Mouse (Mus musculus) hindbrain, embryonic 13.5 days (tissue): ENCODE results near the gene Hmx2. TPM values are rescaled to one million over a fixed set of nuclear protein-coding genes. Genes with fewer than 3 reads are reported as not detected.

Experiments used
- ATAC-seq: fragments of 200-750 bp; cut with Nextera tagmentation; 2 replicates; pipeline ENCODE4 v1.8.0; 2017; ENCODE audit warnings: moderate TSS enrichment; ENCODE audit not compliant: low FRiP score
- H3K27ac ChIP-seq: fragments of 300-500 bp; sonication (generic); 2 replicates; pipeline ENCODE4 v1.5.1; 2015; ENCODE audit warnings: inconsistent platforms, mild to moderate bottlenecking, moderate library complexity
- H3K27me3 ChIP-seq: fragments of 300-500 bp; sonication (generic); 2 replicates; pipeline ENCODE4 v1.6.1; 2015; ENCODE audit warnings: mild to moderate bottlenecking, inconsistent platforms
- H3K36me3 ChIP-seq: fragments of 300-500 bp; sonication (generic); 2 replicates; pipeline ENCODE4 v1.6.1; 2015; ENCODE audit warnings: mild to moderate bottlenecking, inconsistent platforms
- H3K4me1 ChIP-seq: fragments of 300-500 bp; sonication (generic); replicated peaks from 2 replicates; pipeline ENCODE4 v1.6.1; 2015; ENCODE audit warnings: inconsistent platforms
- H3K4me2 ChIP-seq: fragments of 300-500 bp; sonication (generic); 2 replicates; pipeline ENCODE4 v1.6.1; 2015; ENCODE audit warnings: inconsistent platforms, mild to moderate bottlenecking, moderate library complexity
- H3K4me3 ChIP-seq: fragments of 300-500 bp; sonication (generic); 2 replicates; pipeline ENCODE4 v1.5.1; 2015; ENCODE audit warnings: mild to moderate bottlenecking, inconsistent platforms
- H3K9ac ChIP-seq: fragments of 300-500 bp; sonication (generic); 2 replicates; pipeline ENCODE4 v1.6.1; 2015; ENCODE audit warnings: mild to moderate bottlenecking, inconsistent platforms
- H3K9me3 ChIP-seq: fragments of 300-500 bp; sonication (generic); 2 replicates; pipeline ENCODE4 v1.6.1; 2016; ENCODE audit warnings: inconsistent platforms
- WGBS: fragments of 180-500 bp; shearing (Covaris S2); methylation state at CpG from one replicate; pipeline ENCODE4 v1.1.7; 2015; 5-methylcytosine and 5-hydroxymethylcytosine counted together
- polyA plus RNA-seq: library from polyadenylated mRNA; unstranded; fragments of >200 nt; fragmentation: Nextera tagmentation; extraction: Ambion mirVana; gene quantifications from 2 replicates; pipeline ENCODE4 v1.2.1, GENCODE M21; 2015

The Hmx2 gene
- polyA plus RNA-seq, 1 experiment from 2014 or later: 2.4 TPM

DNA sequence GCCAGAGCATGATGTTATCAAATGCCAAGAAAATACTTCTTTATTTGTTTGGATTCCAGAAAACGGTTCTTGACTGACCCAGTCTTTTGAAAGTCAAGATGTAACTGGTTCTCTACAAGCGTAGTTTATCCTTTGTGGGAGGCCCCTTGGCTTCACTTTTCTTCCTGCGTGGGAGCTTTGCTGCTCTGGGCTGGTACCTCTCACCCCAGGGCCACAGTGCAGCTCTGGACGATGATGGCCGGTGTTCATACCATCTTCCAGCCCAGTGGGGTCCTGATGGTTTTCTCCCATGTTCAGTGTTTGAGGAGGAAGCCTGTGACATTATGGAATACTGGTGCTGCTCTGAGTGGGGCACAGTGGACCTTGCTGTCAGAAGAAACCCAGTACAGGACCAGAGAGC lies 1.1 kb upstream of the Hmx2 start:
- Histone ChIP-seq H3K9me3 (no peaks in the 10 kb centered on the region), H3K9ac (no peak overlapping the region), H3K4me3 (no peak overlapping the region), H3K27ac (no peak overlapping the region), H3K36me3 (no peaks in the 10 kb centered on the region), H3K4me2 (no peak overlapping the region), H3K27me3 (peaks cover 99% of the 10 kb centered on the region), H3K4me1 (peaks cover 23% of the 10 kb centered on the region)
- WGBS: 2% methylated on average over 5 of the region's 5 CpGs
- ATAC-seq: no peak

- H3K36me3 ChIP-seq: no peaks in the 10 kb centered on the region
- H3K4me3 ChIP-seq: no peak overlapping the region
- no peak for ATAC-seq
- H3K9me3 ChIP-seq: no peaks in the 10 kb centered on the region
- peaks cover 98% of the 10 kb centered on the region for H3K27me3 ChIP-seq
- no peak overlapping the region for H3K27ac ChIP-seq
- H3K4me2 ChIP-seq: no peak overlapping the region
- no peak overlapping the region for H3K9ac ChIP-seq
- peaks cover 28% of the 10 kb centered on the region for H3K4me1 ChIP-seq
- WGBS: 0% methylated on average over 4 of the region's 4 CpGs
Observed at GRCm38 (mm10) chr7:131551471-131551870, 2.9 kb downstream of the Hmx2 start.

DNA sequence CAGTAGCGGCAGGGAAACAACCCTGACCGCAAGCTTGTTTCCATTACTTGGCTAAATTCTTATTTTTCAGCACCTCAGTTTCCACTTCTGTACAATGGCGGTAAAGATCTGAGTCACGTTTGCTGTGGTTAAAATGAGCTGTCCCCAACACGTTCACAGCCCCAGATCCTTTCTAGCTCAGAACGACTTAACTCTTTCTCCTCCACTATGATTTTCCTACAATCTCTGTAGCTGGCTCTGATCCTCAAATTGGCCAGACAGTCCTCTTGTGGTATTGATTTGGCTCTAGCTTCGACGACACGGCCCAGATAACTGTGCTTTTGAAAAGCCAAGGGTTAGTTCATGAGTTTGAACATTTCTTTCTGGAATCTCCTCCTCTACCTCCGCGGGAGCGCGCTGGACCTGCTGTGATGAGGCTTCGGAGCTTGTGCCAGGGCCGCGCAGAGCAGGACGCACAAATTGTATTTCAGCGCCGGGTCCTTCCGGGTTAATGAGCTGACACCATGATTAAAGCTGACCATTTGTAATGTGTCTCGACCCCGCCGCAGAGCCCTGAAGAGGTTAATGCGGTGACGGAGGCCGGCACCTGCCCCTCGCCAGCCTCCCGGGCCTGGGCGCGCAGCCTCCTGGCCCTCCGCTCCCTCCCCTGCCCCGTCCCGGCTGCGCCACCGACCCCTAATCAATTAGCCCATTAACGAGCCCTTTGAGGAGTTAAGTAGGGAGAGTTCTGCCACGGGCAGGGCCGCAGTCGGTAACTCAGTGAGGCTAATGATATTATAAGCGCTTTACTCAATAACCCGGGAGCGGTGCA lies 3.6 kb downstream of the Hmx2 start:
- H3K27me3 ChIP-seq: peaks cover 98% of the 10 kb centered on the region
- ATAC-seq: no peak
- H3K4me3 ChIP-seq: no peak overlapping the region
- no peak overlapping the region for H3K4me2 ChIP-seq
- peaks cover 32% of the 10 kb centered on the region for H3K4me1 ChIP-seq
- no peak overlapping the region for H3K27ac ChIP-seq
- H3K9ac ChIP-seq: no peak overlapping the region
- H3K36me3 ChIP-seq: no peaks in the 10 kb centered on the region
- H3K9me3 ChIP-seq: no peaks in the 10 kb centered on the region
- WGBS: under 1% methylated on average over 42 of the region's 42 CpGs

DNA sequence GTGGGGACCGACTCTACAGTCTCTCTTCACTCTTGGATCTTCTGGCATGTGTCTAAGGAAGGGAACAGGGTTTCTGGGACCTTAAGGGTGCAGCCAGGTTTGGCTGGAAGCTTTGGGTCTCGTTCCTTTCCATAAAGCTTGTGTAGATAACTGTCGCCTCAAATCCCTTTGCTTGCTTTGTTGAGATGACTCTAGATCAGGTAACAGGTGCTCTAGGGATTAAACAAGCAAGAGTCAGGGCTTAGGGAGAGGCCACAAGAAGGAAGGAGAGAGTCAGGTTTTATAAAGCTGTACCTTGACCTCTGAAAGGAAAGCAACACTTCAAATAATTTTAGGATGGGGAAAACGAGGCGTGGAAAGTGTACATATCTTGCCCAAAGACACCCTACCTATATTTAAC lies 4.2 kb downstream of the Hmx2 start:
- 2% methylated on average over 5 of the region's 5 CpGs for WGBS
- H3K4me3 ChIP-seq: no peak overlapping the region
- no peak overlapping the region for H3K4me2 ChIP-seq
- peaks cover 32% of the 10 kb centered on the region for H3K4me1 ChIP-seq
- no peaks in the 10 kb centered on the region for H3K36me3 ChIP-seq
- H3K27me3 ChIP-seq: peaks cover 98% of the 10 kb centered on the region
- no peak for ATAC-seq
- no peak overlapping the region for H3K9ac ChIP-seq
- no peaks in the 10 kb centered on the region for H3K9me3 ChIP-seq
- H3K27ac ChIP-seq: no peak overlapping the region

DNA sequence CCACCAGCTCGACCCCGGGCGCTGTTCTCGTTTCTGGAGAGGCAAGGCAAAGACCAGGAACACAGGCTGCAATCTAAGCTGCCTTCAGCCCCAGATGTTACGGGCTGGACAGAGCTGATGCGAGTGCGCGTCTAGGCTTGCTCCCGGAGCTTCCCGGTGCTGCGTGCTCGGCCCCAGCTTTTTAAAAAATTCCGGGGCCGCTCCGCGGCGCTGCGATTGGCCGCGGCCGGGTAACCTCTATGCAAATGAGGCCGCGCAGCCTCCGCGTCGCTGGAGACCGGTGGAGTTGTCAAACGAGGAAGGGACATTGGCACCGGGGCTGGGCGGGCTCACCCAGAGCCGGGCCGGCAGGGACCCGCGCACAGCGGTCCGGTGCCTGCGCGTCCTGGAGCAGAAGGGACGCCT lies 5.2 kb downstream of the Hmx2 start:
- Histone ChIP-seq H3K9ac (peak overlapping the region; percentile 57; the same call in 1 of the 2 replicates), H3K4me3 (peak overlapping the region; percentile 32), H3K4me1 (peaks cover 32% of the 10 kb centered on the region), H3K9me3 (no peaks in the 10 kb centered on the region), H3K27me3 (peaks cover 98% of the 10 kb centered on the region), H3K36me3 (no peaks in the 10 kb centered on the region), H3K27ac (peak overlapping the region; percentile 61; the same call in 1 of the 2 replicates), H3K4me2 (peak overlapping the region; percentile 46)
- ATAC-seq: 0 out of 2 replicates have a peak, but pooled peaks have one; percentile 36
- 0% methylated on average over 39 of the region's 39 CpGs for WGBS

- Histone ChIP-seq H3K4me2 (peak overlapping the region; percentile 46), H3K4me1 (peaks cover 32% of the 10 kb centered on the region), H3K27ac (peak overlapping the region; percentile 61; the same call in 1 of the 2 replicates), H3K9ac (peak overlapping the region; percentile 57), H3K9me3 (no peaks in the 10 kb centered on the region), H3K4me3 (peak overlapping the region; percentile 32), H3K27me3 (peaks cover 98% of the 10 kb centered on the region), H3K36me3 (no peaks in the 10 kb centered on the region)
- under 1% methylated on average over 45 of the region's 45 CpGs for WGBS
- ATAC-seq: no peak
Observed at GRCm38 (mm10) chr7:131554341-131555180, 6.0 kb downstream of the Hmx2 start.

DNA sequence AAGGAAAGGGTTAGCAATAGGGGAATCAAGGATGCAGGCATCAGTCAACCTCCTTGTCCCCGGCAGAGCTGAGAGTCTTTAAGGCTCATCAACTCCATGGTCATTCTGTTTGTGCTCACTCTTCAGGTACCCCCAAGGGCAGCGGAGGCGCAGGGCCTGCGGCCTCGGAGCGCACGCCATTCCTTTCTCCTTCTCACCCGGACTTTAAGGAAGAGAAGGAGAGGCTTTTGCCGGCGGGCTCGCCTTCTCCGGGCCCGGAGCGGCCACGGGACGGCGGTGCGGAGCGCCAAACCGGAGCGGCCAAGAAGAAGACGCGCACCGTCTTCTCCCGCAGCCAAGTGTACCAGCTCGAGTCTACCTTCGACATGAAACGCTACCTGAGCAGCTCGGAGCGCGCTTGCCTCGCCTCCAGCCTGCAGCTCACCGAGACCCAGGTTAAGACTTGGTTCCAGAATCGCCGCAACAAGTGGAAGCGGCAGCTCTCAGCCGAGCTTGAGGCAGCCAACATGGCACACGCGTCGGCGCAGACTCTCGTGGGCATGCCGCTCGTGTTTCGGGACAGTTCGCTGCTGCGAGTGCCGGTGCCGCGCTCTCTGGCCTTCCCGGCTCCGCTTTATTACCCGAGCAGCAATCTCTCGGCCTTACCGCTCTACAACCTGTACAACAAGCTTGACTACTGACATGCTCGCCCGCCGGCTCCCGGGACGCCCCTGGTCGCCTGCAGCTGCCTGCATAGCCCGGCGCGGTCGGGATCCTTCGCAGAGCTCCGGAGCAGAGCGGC lies 6.9 kb downstream of the Hmx2 start:
- ATAC-seq: no peak
- H3K27me3 ChIP-seq: peaks cover 90% of the 10 kb centered on the region
- WGBS: under 1% methylated on average over 68 of the region's 68 CpGs
- H3K4me2 ChIP-seq: peak overlapping the region; percentile 36
- peak overlapping the region; percentile 32 for H3K4me3 ChIP-seq
- peak overlapping the region; percentile 55 for H3K9ac ChIP-seq
- H3K4me1 ChIP-seq: peaks cover 32% of the 10 kb centered on the region
- no peaks in the 10 kb centered on the region for H3K9me3 ChIP-seq
- H3K36me3 ChIP-seq: no peaks in the 10 kb centered on the region
- H3K27ac ChIP-seq: peak overlapping the region; percentile 58

DNA sequence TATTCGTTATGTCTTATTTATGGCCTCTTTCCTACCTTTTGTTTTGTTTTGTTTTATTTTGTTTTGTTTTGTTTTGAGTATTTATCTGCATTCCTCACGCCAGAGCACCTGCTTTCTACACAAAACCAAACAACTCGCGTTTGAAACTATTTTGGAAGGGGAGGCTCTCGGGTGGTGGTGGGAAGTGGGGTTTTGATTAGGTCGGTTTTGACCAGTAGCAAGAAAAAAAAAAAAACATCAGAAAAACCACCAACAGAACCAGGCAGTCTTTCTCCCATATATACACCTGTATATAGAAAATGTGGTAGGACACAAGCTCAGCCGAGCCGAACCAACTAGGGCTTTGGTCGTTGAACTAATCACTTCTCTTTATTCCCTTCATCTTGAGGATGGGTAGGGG lies 7.5 kb downstream of the Hmx2 start:
- H3K27ac ChIP-seq: peak overlapping the region; percentile 58; the same call in 1 of the 2 replicates
- peak overlapping the region; percentile 36 for H3K4me2 ChIP-seq
- peaks cover 83% of the 10 kb centered on the region for H3K27me3 ChIP-seq
- WGBS: under 1% methylated on average over 9 of the region's 9 CpGs
- no peaks in the 10 kb centered on the region for H3K9me3 ChIP-seq
- H3K4me3 ChIP-seq: peak overlapping the region; percentile 32
- no peaks in the 10 kb centered on the region for H3K36me3 ChIP-seq
- H3K9ac ChIP-seq: no peak overlapping the region
- peaks cover 38% of the 10 kb centered on the region for H3K4me1 ChIP-seq
- ATAC-seq: no peak

GRCm38 (mm10) chr7:131556541-131557271 lies 8.1 kb downstream of the Hmx2 start:
- Histone ChIP-seq H3K4me1 (peaks cover 42% of the 10 kb centered on the region), H3K27ac (no peak overlapping the region), H3K4me2 (peak overlapping the region; percentile 32), H3K4me3 (peak overlapping the region; percentile 26), H3K9me3 (no peaks in the 10 kb centered on the region), H3K9ac (no peak overlapping the region), H3K27me3 (peaks cover 77% of the 10 kb centered on the region), H3K36me3 (no peaks in the 10 kb centered on the region)
- ATAC-seq: no peak
- under 1% methylated on average over 37 of the region's 37 CpGs for WGBS

GRCm38 (mm10) chr7:131557751-131558150 lies 9.2 kb downstream of the Hmx2 start:
- Histone ChIP-seq H3K36me3 (peaks cover 6% of the 10 kb centered on the region), H3K4me1 (peaks cover 47% of the 10 kb centered on the region), H3K9ac (no peak overlapping the region), H3K4me3 (no peak overlapping the region), H3K27ac (no peak overlapping the region), H3K27me3 (peaks cover 67% of the 10 kb centered on the region), H3K4me2 (peak overlapping the region; percentile 32; the same call in 1 of the 2 replicates), H3K9me3 (no peaks in the 10 kb centered on the region)
- no peak for ATAC-seq
- 26% methylated on average over 2 of the region's 2 CpGs for WGBS

DNA sequence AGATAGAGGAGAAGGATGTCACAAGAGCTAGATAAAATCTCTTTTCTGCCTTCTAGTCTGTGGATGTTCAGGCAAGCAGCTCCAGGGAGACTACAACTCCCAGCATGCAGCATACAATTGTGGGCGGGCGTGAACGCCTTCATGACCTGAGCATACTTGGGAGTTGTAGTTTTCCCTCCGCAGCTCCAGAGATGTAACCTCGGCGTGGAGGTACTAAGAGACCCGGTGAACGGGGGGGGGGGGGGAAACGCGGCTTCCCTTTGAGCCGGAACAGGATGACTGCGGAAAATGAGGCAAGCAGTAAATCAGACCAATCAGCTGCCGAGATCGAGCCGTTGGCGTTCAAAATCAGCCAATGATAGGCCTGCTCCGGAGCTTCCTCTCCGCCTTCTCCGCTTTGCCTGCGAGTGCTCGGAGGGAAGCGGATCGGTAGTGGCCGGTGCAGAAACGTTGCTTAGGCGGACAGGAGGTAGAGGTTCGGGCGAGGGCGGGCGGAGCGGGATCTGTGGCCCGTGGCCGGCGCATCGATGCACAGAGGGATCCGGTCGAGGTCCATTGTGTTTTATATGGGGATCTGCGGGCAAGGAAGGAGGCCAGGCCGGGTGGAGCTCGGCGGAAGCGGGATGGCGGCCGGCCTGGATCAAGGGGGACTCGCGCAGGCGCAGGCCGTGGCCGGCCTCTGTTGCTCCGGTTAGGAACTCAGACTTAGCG lies 11.6 kb downstream of the Hmx2 start, which contains the start of gene Bub3:
Gene Bub3 (plus strand): TSS at position 237 of the 711 bp plus-strand sequence.
- peaks cover 39% of the 10 kb centered on the region for H3K4me1 ChIP-seq
- ATAC-seq: peak; percentile 94
- peak within 1 kb of the TSS; percentile 72 for H3K4me3 ChIP-seq
- H3K27ac ChIP-seq: peak within 1 kb of the TSS; percentile 94
- H3K9me3 ChIP-seq: no peaks in the 10 kb centered on the region
- peak within 1 kb of the TSS; percentile 88 for H3K9ac ChIP-seq
- H3K4me2 ChIP-seq: peak within 1 kb of the TSS; percentile 86
- H3K36me3 ChIP-seq: peaks cover 27% of the 10 kb centered on the region
- H3K27me3 ChIP-seq: peaks cover 43% of the 10 kb centered on the region
- WGBS: under 1% methylated on average over 45 of the region's 51 CpGs
